Mouse (Mus musculus) ovary, adult 18-20 months (tissue): Measurements from ENCODE around the gene Csn3.

Experiments
- DNase-seq: peaks from one replicate; pipeline ENCODE4 v3.0.0; 2022; ENCODE audit warnings: low spot score, mixed read lengths

Csn3 gene

DNA sequence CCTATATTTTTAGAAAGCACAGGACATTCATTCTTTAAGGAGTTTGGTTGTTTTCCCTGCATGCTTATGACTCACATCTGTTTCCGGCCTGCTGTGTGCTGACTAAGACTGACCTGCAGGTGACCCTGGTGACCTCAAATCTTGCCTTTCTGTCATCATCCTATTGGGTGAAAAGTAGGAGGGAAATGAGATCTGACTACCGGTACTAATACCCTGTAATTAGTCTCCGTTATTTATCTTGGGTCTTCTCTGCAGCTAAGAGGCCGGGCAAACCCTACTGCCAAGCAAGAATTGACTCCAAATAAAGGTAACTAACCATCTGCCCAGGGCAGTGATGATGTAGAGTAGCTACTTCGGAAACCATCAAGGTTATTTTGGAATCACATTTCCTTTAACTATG, at the start of gene Csn3:
Csn3 (plus strand) TSS at position 208 of the 400 bp plus-strand sequence.
- no peak for DNase-seq

DNA sequence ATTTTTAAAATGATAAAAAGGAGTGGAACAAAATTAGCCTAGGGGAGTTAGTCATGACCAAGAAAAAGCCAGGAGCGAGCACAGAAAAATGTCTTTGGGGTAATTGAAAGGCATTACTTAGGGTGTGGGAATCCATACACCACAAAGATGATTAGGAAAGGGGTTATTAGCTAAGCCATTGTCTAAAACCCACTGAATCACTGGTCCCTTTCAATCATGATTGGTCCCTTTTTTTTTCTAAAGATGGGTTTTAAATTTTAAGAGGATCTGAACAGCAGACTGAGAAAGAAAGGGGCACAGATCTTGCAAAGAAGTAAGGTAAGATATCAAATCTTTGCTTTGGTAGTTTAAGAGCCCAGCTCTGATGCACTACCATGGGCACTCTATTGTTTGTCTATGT, 40.6 kb upstream of the Csn3 start, which contains the start of gene Odam:
Odam (plus strand) TSS at position 301 of the 400 bp plus-strand sequence.
- DNase-seq = no peak

DNA sequence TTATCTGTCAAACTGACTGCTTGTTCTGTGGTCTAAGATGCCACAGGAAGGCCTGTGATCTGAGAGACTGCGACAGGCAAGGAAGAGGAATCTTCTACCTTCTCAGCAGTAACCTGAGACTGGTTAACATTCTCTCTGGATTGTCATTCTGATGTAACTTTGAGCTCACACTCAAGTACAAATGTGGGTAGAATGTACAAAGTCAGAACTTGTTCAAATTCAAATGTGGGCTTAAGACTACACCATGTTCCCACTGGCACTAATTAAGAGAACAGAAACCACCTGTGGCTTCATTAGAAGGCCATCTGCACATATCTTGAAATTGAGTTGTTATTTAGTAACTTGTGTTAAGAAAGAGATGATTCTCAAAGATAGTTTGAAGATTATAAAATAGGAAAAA, 6.2 kb downstream of the Csn3 start:
- no peak for DNase-seq

DNA sequence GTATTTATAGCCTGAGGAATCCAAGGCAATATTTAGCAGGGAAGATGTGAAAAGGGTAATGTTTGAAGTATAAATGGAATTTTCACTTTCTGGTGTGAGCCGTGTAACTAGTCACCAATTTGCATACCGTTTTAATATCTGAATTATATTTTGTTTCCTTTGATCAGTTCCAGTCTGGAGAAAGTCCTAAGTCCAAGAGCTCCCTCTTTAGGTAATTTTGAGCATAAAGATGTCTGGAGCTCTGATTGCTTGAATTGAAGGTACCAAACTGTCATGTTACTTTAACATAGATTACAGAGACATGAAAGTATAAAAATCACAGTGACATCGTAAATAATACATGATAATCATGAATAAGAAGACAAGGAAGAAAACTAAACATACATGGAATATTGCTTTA, 15.4 kb downstream of the Csn3 start:
- DNase-seq = no peak

DNA sequence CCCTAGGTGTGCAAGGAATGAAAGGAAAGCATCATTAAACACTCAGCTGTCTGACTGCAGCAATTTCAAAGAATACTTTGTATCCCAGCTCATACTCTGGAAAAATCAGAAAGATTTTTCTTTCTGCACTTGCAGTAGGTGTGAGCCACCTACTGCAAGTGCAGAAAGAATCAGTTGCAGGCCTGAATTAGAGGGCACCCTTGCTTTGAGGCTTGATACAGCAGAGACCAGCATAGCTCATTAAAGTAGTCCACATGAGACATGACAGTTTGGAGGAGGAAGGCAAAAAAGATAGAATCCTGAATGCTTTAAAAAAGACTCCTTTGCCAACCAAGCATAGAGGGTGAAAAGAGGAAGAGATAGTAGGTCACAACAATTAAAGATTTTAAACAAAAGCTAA, 17.1 kb downstream of the Csn3 start:
- no peak for DNase-seq

DNA sequence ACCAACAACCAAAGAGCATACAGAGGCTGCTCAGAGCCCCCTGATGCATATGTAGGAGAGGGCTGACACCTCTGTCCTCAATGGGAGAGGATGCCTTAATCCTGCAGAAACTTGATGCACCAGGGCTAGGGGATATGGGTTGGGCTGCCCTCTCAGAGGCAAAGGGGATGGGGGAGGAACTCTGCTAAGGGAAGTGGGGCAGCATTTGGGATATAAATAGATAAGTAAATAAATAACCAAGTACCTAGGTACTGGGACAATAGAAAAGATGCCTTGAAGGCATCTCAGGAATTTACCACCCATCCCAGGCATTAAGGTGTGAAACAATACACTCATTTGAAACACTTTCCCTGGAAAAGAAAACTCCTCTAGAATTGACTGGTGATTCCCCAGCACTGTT, 26.5 kb downstream of the Csn3 start:
- no peak for DNase-seq

DNA sequence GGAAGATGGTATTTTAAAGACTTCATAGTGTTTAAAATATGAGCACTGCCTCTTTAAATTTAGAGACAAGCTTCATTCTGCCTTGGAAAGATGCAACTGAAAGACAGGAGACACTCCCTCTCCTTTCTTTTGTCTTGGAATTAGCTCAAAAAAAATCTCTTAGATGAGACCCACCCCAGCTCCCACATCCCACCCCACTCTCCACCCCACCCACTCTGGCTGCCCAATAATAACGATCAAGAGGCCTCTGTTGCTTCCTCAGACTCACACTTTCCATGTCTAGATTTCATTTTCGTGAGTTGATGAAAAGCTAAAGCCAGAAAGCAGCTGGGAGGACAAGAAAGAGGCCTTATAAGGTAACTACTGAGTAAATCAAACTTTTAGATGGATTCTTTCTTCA, 43.8 kb downstream of the Csn3 start, which contains the start of the genes 2310003L06Rik and Gm28434:
2310003L06Rik (plus strand) TSS at position 259 of the 400 bp plus-strand sequence.
Gm28434 (plus strand) TSS at position 317 of the 400 bp plus-strand sequence.
- DNase-seq = no peak

DNA sequence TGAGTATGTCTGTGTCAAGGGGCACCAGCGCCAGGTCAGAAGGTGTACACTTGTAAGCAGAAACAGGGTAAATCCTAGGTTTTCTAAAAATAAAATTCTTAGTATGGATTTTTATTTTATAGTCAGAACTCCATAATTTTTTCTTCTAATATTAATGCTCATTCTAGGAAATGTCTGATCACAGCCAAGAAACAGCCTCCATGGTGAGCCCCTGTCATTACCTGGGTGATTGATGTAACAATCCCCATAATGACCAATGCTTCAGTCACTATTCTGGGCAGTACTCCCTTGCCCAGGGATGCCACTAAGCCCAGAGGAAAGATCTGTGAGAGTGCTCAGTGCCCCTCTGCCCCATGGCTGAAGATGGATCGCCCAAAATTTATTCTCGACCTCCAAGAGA, 53.8 kb downstream of the Csn3 start, which contains the start of gene Cabs1:
Cabs1 (plus strand) TSS at position 301 of the 400 bp plus-strand sequence.
- DNase-seq = no peak
